Mouse (Mus musculus): ENCODE measurements at regions not wholly inside any gene's neighbourhood (a gene's known extent, or its start where the extent isn't known, plus 50 kb on each side); places are given as distances from the start of the nearest gene placed in this dataset.
"Not testable (repeated sequence)": the region's sequence is repeated elsewhere in the genome, so short reads cannot be mapped to it uniquely, and the experiment has no call there.

DNA sequence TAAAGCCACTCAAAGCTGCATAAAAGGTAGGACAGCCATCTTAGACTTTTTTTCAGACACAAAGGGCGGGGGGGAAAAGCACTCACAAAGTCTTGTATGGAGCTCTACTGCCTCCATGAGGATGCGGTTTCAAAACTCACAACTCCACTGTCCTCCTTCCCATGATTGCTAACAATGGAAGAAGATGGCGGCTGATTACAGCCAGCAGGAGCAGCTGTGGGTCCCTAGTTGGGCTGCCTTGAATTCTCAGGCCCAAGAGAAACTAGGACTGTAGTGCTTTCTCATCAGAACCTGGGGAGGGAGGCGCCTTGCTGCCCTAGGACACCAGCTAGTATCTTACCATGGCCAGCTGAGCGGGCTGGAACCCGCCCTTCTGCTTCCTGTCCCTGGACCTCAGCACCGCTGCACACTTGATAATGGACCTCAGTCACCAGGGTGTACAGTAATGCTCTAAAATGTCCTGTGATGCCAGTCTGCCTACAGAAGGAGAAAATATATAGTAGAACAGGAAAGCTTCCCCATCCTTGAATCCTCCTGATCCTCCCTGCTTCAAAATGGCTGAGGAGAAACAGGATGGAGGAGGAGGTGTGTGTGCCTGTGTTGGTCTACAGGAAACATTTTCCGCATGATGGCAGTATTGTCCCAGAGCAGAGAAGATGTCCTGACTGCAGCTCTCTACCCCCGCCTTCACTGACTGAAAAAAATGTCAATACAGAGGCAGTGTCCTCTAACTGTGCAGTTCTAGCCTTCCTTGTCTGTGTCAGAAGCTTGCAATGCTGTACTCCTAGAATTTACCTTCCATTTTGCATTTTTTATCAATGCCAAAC, 183.7 kb upstream of the Olfr1324 start:
- POLR2A ChIA-PET = interaction anchor here (0.6 to 1.8 kb wide), 14 partner anchors 8 to 45 kb away, joined by 3 to 8 read pairs (median 4); no protein-coding TSS in a partner anchor
- CTCF ChIA-PET = interaction anchor here in 2 of 4 experiments (0.5 to 1.1 kb wide), 6 partner anchors 8 to 62 kb away, joined by 4 to 12 read pairs (median 6); no protein-coding TSS in a partner anchor

DNA sequence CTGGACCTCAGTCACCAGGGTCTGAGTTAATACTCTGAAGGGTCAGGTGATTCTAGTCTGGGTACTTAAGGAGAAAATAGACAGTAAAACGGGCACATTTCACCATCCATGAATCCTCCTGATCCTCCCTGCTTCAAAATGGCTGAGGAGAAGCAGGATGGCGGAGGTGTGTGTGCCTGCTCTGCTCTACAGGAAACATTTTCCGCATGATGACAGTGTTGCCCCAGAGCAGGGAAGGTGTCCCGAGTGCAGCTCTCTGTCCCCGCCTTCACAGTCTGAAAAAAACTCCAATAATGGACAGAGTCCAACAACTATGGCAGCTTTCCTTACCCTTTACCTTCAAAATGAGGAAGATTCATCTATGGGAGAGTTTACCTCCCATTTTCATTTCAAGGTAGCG, 179.8 kb upstream of the Olfr1324 start:
- POLR2A ChIA-PET = interaction anchor here in 1 of 4 experiments (0.9 to 1.4 kb wide), 3 partner anchors 12 to 36 kb away, joined by 3 to 4 read pairs (median 3); no protein-coding TSS in a partner anchor
- CTCF ChIA-PET = interaction anchor here in 1 of 4 experiments (1.1 kb wide), 1 partner anchor 12 kb away, joined by 4 read pairs; no protein-coding TSS in a partner anchor

GRCm38 (mm10) chrX:50607636-50608035, 179.3 kb upstream of the Olfr1324 start:
- POLR2A ChIA-PET = interaction anchor here in 1 of 4 experiments (0.9 to 1.4 kb wide), 3 partner anchors 12 to 35 kb away, joined by 3 to 4 read pairs (median 3); no protein-coding TSS in a partner anchor
- CTCF ChIA-PET = interaction anchor here in 1 of 4 experiments (1.1 kb wide), 1 partner anchor 13 kb away, joined by 4 read pairs; no protein-coding TSS in a partner anchor

- CTCF ChIA-PET = interaction anchor here in 2 of 4 experiments (0.9 to 1.3 kb wide), 5 partner anchors 9 to 45 kb away, joined by 3 to 5 read pairs (median 4); no protein-coding TSS in a partner anchor
- POLR2A ChIA-PET = interaction anchor here in 2 of 4 experiments (0.6 to 1.5 kb wide), 3 partner anchors 11 to 22 kb away, joined by 4 to 5 read pairs (median 4); no protein-coding TSS in a partner anchor
Measured at GRCm38 (mm10) chrX:50605517-50605916, 177.2 kb upstream of the Olfr1324 start.

GRCm38 (mm10) chrX:50604995-50605394, 176.7 kb upstream of the Olfr1324 start:
- CTCF ChIA-PET = interaction anchor here in 2 of 4 experiments (0.9 to 1.3 kb wide), 5 partner anchors 10 to 45 kb away, joined by 3 to 5 read pairs (median 4); no protein-coding TSS in a partner anchor
- POLR2A ChIA-PET = interaction anchor here in 2 of 4 experiments (0.6 to 1.5 kb wide), 3 partner anchors 12 to 21 kb away, joined by 4 to 5 read pairs (median 4); no protein-coding TSS in a partner anchor

GRCm38 (mm10) chrX:50602881-50603280, 174.6 kb upstream of the Olfr1324 start:
- ChIA-PET POLR2A (interaction anchor here in 3 of 4 experiments (0.6 to 1.9 kb wide), 7 partner anchors 9 to 31 kb away, joined by 3 to 7 read pairs (median 3); no protein-coding TSS in a partner anchor), CTCF (interaction anchor here in 2 of 4 experiments (0.9 to 1.8 kb wide), 4 partner anchors 14 to 53 kb away, joined by 3 to 8 read pairs (median 5); no protein-coding TSS in a partner anchor)

DNA sequence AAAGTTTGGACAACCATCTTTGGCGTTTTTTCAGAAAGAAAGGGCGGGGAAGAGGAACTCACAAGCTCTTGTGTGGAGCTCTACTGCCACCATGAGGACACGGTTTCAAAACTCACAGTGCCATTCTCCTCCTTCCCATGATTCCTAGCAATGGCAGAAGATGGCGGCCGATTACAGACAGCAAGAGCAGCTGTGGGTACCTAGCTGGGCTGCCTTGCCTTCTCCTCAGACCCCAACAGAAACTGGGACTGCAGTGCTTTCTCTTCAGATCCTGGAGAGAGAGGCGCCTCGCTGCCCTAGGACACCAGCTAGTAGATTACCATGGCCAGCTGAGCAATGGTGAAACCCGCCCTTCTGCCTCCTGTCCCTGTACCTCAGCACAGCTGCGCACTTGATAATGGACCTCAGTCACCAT, 174.2 kb upstream of the Olfr1324 start:
- ChIA-PET CTCF (interaction anchor here in 3 of 4 experiments (0.6 to 1.8 kb wide), 5 partner anchors 9 to 52 kb away, joined by 3 to 12 read pairs (median 6); no protein-coding TSS in a partner anchor), POLR2A (interaction anchor here in 3 of 4 experiments (0.6 to 1.9 kb wide), 7 partner anchors 9 to 30 kb away, joined by 3 to 7 read pairs (median 3); no protein-coding TSS in a partner anchor)

GRCm38 (mm10) chrX:50600262-50600661, 172.0 kb upstream of the Olfr1324 start:
- POLR2A ChIA-PET = interaction anchor here in 3 of 4 experiments (0.6 to 2.6 kb wide), 9 partner anchors 9 to 38 kb away, joined by 3 to 16 read pairs (median 3); no protein-coding TSS in a partner anchor
- CTCF ChIA-PET = interaction anchor here in 3 of 4 experiments (0.6 to 1.2 kb wide), 5 partner anchors 12 to 40 kb away, joined by 3 to 6 read pairs (median 4); no protein-coding TSS in a partner anchor

DNA sequence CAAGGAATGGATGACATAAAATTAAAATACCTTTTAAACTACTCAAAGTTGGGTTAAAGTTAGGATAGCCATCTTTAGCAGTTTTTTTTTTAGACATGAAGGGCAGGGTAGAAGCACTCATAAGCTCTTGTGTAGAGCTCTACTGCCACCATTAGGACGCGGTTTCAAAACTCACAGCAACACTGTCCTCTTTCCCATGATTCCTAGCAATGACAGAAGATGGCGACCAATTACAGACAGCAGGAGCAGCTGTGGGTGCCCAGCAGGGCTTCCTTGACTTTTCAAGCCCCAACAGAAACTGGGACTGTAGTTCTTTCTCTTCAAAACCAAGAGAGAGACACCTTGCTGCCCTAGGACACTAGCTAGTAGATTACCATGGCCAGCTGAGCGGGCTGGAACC, 171.5 kb upstream of the Olfr1324 start:
- CTCF ChIA-PET = interaction anchor here in 3 of 4 experiments (0.6 to 1.2 kb wide), 6 partner anchors 12 to 40 kb away, joined by 3 to 6 read pairs (median 4); no protein-coding TSS in a partner anchor
- POLR2A ChIA-PET = interaction anchor here in 3 of 4 experiments (0.6 to 2.6 kb wide), 10 partner anchors 9 to 37 kb away, joined by 3 to 16 read pairs (median 3); no protein-coding TSS in a partner anchor

DNA sequence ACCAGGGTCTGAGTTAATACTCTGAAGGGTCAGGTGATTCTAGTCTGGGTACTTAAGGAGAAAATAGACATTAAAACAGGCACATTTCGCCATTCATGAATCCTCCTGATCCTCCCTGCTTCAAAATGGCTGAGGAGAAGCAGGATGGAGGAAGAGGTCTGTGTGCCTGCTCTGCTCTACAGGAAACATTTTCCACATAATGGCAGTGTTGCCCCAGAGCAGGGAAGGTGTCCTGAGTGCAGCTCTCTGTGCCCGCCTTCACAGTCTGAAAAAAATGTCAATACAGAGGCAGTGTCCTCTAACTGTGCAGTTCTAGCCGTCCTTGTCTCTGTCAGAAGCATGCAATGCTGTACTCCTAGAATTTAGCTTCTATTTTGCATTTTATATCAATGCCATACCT, 169.3 kb upstream of the Olfr1324 start:
- ChIA-PET POLR2A (interaction anchor here in 1 of 4 experiments (1.0 to 1.3 kb wide), 2 partner anchors 14 to 37 kb away, joined by 4 read pairs; no protein-coding TSS in a partner anchor), CTCF (interaction anchor here in 3 of 4 experiments (0.6 to 1.0 kb wide), 5 partner anchors 14 to 47 kb away, joined by 3 to 7 read pairs (median 4); no protein-coding TSS in a partner anchor)

- CTCF ChIA-PET = interaction anchor here in 3 of 4 experiments (0.6 to 1.0 kb wide), 5 partner anchors 13 to 46 kb away, joined by 3 to 7 read pairs (median 4); no protein-coding TSS in a partner anchor
- POLR2A ChIA-PET = interaction anchor here in 1 of 4 experiments (1.0 to 1.3 kb wide), 2 partner anchors 13 to 37 kb away, joined by 4 read pairs; no protein-coding TSS in a partner anchor
Measured at GRCm38 (mm10) chrX:50597105-50597504, 168.8 kb upstream of the Olfr1324 start.

DNA sequence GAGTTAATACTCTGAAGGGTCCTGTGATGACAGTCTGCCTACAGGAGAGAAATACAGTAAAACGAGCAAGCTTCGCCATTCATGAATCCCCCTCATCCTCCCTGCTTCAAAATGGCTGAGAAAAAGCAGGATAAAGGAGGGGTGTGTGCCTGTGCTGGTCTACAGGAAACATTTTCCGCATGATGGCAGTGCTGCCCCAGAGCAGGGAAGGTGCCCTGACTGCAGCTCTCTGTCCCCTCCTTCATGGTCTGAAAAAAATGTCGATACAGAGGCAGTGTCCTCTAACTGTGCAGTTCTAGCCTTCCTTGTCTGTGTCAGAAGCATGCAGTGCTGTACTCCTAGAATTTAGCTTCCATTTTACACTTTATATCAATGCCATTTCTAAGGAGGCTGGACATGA, 166.7 kb upstream of the Olfr1324 start:
- POLR2A ChIA-PET = not testable (repeated sequence)

DNA sequence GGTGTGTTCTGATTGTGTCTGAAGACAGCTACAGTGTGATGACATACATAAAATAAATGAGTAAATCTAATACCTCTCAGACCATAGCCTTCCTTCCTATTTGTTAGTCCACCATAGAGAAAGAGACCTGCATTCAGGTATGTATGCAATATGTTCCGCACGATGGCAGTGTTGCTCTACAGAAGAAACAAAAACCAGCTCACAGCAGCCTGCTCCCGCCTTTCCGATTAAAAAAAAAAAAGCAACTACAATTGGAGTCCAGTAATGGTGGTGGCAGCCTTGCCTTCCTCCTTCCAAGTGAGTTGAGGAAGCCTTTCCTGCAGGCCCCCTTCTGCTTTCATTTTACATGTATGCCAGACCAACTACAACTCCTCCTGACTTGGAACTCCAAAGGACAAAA, 163.2 kb upstream of the Olfr1324 start:
- ChIA-PET POLR2A (interaction anchor here in 2 of 4 experiments (0.6 to 1.5 kb wide), 2 partner anchors 8 to 55 kb away, joined by 3 read pairs; no protein-coding TSS in a partner anchor), CTCF (interaction anchor here in 1 of 4 experiments (1.5 kb wide), 1 partner anchor 11 kb away, joined by 7 read pairs; no protein-coding TSS in a partner anchor)

More for the DNA sequence above, 166.7 kb upstream of the Olfr1324 start:
- CTCF ChIA-PET = not testable (repeated sequence)

GRCm38 (mm10) chrX:50590673-50591341, 162.5 kb upstream of the Olfr1324 start:
- ChIA-PET POLR2A (interaction anchor here in 2 of 4 experiments (0.6 to 1.5 kb wide), 4 partner anchors 9 to 54 kb away, joined by 3 to 8 read pairs (median 3); no protein-coding TSS in a partner anchor), CTCF (interaction anchor here in 1 of 4 experiments (1.0 to 1.5 kb wide), 3 partner anchors 10 to 40 kb away, joined by 3 to 7 read pairs (median 4); no protein-coding TSS in a partner anchor)

GRCm38 (mm10) chrX:50588892-50589291, 160.6 kb upstream of the Olfr1324 start:
- POLR2A ChIA-PET = no interaction called here
- CTCF ChIA-PET = no interaction called here

DNA sequence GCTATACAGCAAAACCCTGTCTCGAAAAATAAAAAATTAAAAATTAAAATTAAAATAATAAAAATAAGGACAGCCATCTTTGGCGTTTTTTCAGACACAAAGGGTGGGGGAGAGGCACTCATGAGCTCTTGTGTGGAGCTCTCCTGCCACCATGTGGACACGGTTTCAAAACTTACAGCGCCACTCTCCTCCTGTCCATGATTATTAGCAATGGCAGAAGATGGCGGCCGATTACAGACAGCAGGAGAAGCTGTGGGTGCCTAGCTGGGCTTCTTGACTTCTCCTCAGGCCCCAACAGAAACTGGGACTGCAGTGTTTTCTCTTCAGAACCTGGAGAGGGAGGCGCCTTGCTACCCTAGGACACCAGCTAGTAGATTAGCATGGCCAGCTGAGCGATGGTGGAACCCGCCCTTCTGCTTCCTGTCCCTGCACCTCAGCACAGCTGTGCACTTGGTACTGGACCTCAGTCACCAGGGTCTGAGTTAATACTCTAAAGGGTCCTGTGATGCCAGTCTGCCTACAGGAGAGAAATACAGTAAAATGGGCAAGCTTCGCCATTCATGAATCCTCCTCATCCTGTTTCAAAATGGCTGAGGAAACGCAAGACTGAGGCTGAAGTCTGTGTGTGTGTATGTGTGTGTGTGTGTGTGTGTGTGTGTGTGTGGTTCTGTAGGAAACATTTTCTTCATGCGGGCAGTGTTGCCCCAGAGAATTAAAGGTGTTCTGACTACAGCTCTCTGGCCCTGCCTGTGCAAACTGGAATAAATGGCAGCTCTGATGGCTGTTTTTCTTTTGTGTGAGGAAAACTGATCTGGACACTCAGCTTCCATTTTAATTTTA, 155.7 kb upstream of the Olfr1324 start:
- CTCF ChIA-PET = interaction anchor here (0.6 to 1.1 kb wide), 8 partner anchors 12 to 36 kb away, joined by 3 to 4 read pairs (median 4); no protein-coding TSS in a partner anchor
- POLR2A ChIA-PET = interaction anchor here in 2 of 4 experiments (0.6 to 1.1 kb wide), 2 partner anchors 13 to 21 kb away, joined by 4 to 5 read pairs; no protein-coding TSS in a partner anchor

Measured in embryonic stem cell, embryonic (primary cell).